Mouse (Mus musculus) testis, adult 10 weeks (tissue): ENCODE results near the gene Cxxc4. TPM values are rescaled to one million over a fixed set of nuclear protein-coding genes. Genes with fewer than 3 reads are reported as not detected.

Source experiments
- polyA plus RNA-seq: library from polyadenylated mRNA; stranded (reverse); fragments of 350-450 nt; fragmentation: Illumina TruSeq; extraction: RNeasy Lipid Tissue Mini Kit (QIAGEN cat#74804); gene quantifications from one replicate; pipeline ENCODE4 v1.2.3, GENCODE M21; 2014; ENCODE audit warnings: low read depth, low replicate concordance

Cxxc4 gene
- polyA plus RNA-seq: 0.45 TPM

DNA sequence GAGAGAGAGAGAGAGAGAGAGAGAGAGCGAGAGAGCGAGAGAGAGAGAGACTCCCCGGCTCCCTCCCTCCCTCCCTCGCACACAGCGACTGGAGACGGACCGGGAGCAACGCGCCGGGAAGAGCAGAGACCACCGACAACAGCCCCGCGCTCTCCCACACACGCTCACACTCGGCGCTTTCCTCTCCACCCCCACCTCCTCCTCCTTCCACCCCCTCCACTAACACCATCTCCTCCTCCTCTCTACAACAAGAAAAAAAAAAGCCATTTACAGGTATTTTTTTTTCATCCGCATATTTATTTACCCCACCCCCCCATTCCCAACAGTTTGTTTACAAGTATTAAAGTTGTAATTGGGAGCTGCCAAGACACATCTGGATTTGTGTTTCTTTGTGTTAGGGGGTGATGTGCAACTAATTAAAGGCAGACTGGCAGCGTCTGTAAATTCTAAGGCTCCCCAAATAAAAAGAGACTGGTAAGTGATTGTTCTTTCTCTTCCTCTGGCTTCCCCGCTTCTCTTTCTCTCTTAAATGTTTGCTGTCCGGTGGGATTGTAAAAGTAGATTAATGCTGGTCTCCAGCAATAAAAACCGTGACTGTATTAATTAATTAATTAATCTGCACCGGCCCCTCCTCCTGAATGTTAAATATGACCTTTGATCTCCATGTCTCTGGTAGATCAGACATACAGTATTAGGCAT is at the start of gene Cxxc4:
Gene Cxxc4, plus strand, starts transcription at position 71 of the 699 bp plus-strand sequence.

